Mouse (Mus musculus) heart, embryonic 11.5 days (tissue): Measurements from ENCODE around the gene Retnlg. TPM values are rescaled to one million over a fixed set of nuclear protein-coding genes. Genes with fewer than 3 reads are reported as not detected.

Experiments used
- polyA plus RNA-seq: library from polyadenylated mRNA; unstranded; fragments of >200 nt; fragmentation: Nextera tagmentation; extraction: Ambion mirVana; gene quantifications from 2 replicates; pipeline ENCODE4 v1.2.1, GENCODE M21; 2014

Gene Retnlg
- polyA plus RNA-seq, 1 experiment from 2014 or later, result not detected

Other genes with a start within 250 kb of the Retnlg start
- gene Trat1, start 100.6 kb upstream of the Retnlg start, polyA plus RNA-seq, result 0.04 TPM in 1 of 2 replicates, not detected in the other
- gene Retnlb, start 55.8 kb upstream of the Retnlg start, polyA plus RNA-seq, result not detected in 2 replicates
- not detected in 2 replicates for gene Retnla, start 30.1 kb upstream of the Retnlg start, polyA plus RNA-seq
- gene Dzip3, start 121.5 kb downstream of the Retnlg start, polyA plus RNA-seq, result 26.3 and 27.8 TPM in 2 replicates
- gene Cip2a, start 121.6 kb downstream of the Retnlg start, polyA plus RNA-seq, result 30.0 and 32.3 TPM in 2 replicates
- not detected in 2 replicates for gene Myh15, start 184.9 kb downstream of the Retnlg start, polyA plus RNA-seq